Mouse (Mus musculus): Measurements from ENCODE around the gene Uggt1.

- TF ChIP-seq CTCF (IDR thresholded peaks at IDR 0.05; ENCODE audit: low read depth) = no peak
- no peak for TF ChIP-seq EP300 (IDR thresholded peaks at IDR 0.05; ENCODE audit: low read depth)
Observed at GRCm38 (mm10) chr1:36244828-36245215, 302 bp upstream of the Uggt1 start.

All from heart, postnatal 0 days (tissue).